Mouse (Mus musculus): ENCODE results near the gene Casr. TPM values are rescaled to one million over a fixed set of nuclear protein-coding genes. Genes with fewer than 3 reads are reported as not detected.

Casr gene
- polyA plus RNA-seq, 1 experiment from 2014 or later, result 0.16 TPM

DNA sequence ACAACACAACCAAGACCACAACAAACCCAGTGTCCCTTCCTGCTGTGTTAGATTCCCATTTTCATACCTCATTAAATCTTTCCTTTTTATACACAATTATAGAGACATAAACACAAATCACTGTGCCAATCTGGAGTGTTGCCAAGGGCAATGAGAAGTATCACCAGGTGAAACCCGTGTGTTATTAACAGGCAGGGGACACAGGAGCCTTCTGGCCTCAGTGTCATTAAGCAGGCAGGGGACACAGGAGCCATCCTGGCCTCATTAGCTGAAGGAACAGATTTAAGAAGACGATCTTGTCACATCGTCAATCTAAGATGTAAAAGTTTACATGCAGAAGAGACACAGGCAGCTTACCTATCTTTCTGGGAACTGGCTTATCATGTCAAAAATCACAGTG, 33.1 kb downstream of the Casr start:
- no peaks in the 10 kb centered on the region for H3K36me3 ChIP-seq (ENCODE audit: control insufficient read depth, insufficient read depth)
- no peak overlapping the region for H3K9ac ChIP-seq (replicated peaks; ENCODE audit: low read depth, low read length)
- no peak overlapping the region for H3K4me3 ChIP-seq (replicated peaks; ENCODE audit: low read length)
- no peak overlapping the region for H3K27ac ChIP-seq (ENCODE audit: low read length)
- H3K27me3 ChIP-seq (replicated peaks; ENCODE audit: control insufficient read depth, insufficient read depth, low read length), result no peaks in the 10 kb centered on the region
- ATAC-seq, result no peak
- H3K9me3 ChIP-seq (ENCODE audit: control insufficient read depth, low read length), result no peaks in the 10 kb centered on the region
- no peak overlapping the region for H3K4me2 ChIP-seq (ENCODE audit: low read length)
- H3K4me1 ChIP-seq (replicated peaks; ENCODE audit: control insufficient read depth, insufficient read depth, low read length), result no peaks in the 10 kb centered on the region
- 73% methylated on average over 3 of the region's 3 CpGs for WGBS

GRCm38 (mm10) chr16:36526596-36527282, 35.2 kb downstream of the Casr start:
- no peaks in the 10 kb centered on the region for H3K27me3 ChIP-seq (replicated peaks; ENCODE audit: control insufficient read depth, insufficient read depth, low read length)
- H3K4me2 ChIP-seq (ENCODE audit: low read length), result no peak overlapping the region
- H3K36me3 ChIP-seq (ENCODE audit: control insufficient read depth, insufficient read depth), result no peaks in the 10 kb centered on the region
- no peaks in the 10 kb centered on the region for H3K9me3 ChIP-seq (ENCODE audit: control insufficient read depth, low read length)
- 42% methylated on average over 6 of the region's 6 CpGs for WGBS
- ATAC-seq, result no peak
- H3K9ac ChIP-seq (replicated peaks; ENCODE audit: low read depth, low read length), result no peak overlapping the region
- no peak overlapping the region for H3K4me3 ChIP-seq (replicated peaks; ENCODE audit: low read length)
- no peak overlapping the region for H3K27ac ChIP-seq (ENCODE audit: low read length)
- no peaks in the 10 kb centered on the region for H3K4me1 ChIP-seq (replicated peaks; ENCODE audit: control insufficient read depth, insufficient read depth, low read length)

DNA sequence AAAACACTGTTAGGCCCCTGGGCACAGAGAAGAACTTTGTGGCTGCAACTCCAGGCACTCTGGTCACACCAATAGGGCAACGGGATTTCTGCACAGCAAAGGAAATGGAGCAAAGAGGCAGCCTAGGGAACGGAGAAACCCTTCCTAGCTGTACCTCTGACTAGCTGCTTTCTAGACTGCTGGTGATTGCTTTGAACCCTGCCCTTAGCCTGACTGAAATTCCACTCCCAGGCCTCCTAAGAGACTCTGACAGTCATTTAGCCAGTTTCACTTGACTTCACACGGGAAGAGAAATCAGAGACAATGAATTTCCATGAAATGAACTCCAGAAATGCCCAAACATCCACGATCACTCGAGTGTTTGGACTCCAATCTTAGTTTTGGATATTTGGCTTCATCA, 38.8 kb downstream of the Casr start:
- ATAC-seq, result no peak
- no peaks in the 10 kb centered on the region for H3K36me3 ChIP-seq (ENCODE audit: control insufficient read depth, insufficient read depth)
- 71% methylated on average over 5 of the region's 5 CpGs for WGBS
- no peak overlapping the region for H3K4me2 ChIP-seq (ENCODE audit: low read length)
- no peaks in the 10 kb centered on the region for H3K27me3 ChIP-seq (replicated peaks; ENCODE audit: control insufficient read depth, insufficient read depth, low read length)
- H3K27ac ChIP-seq (ENCODE audit: low read length), result no peak overlapping the region
- no peak overlapping the region for H3K9ac ChIP-seq (replicated peaks; ENCODE audit: low read depth, low read length)
- no peaks in the 10 kb centered on the region for H3K4me1 ChIP-seq (replicated peaks; ENCODE audit: control insufficient read depth, insufficient read depth, low read length)
- no peak overlapping the region for H3K4me3 ChIP-seq (replicated peaks; ENCODE audit: low read length)
- H3K9me3 ChIP-seq (ENCODE audit: control insufficient read depth, low read length), result no peaks in the 10 kb centered on the region

DNA sequence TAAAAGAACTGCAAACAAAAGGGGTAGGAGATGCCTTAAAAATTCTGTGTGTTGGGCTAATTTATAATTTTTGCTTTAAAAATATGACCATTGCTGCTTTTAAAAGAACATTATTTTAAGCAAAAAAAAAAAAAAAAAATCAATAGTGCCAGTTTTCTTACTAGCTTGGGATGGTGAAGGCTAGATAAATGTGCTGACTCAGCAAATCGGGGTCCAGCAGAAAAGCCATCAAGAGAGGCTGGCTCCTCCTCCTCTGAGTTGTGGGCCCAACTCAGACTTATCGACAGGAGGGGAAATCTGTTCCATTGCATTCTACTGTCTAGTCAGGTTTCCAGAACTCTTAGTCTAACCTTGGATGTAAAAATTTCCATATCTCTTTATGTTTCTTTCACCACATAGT, 45.6 kb downstream of the Casr start:
- Histone ChIP-seq H3K27me3 (replicated peaks; ENCODE audit: control insufficient read depth, insufficient read depth, low read length) (no peaks in the 10 kb centered on the region), H3K9me3 (ENCODE audit: control insufficient read depth, low read length) (no peaks in the 10 kb centered on the region), H3K9ac (replicated peaks; ENCODE audit: low read depth, low read length) (no peak overlapping the region), H3K4me3 (replicated peaks; ENCODE audit: low read length) (no peak overlapping the region), H3K4me1 (replicated peaks; ENCODE audit: control insufficient read depth, insufficient read depth, low read length) (no peaks in the 10 kb centered on the region), H3K27ac (ENCODE audit: low read length) (no peak overlapping the region), H3K36me3 (ENCODE audit: control insufficient read depth, insufficient read depth) (no peaks in the 10 kb centered on the region), H3K4me2 (ENCODE audit: low read length) (no peak overlapping the region)
- WGBS, result 81% methylated on average over 2 of the region's 2 CpGs
- ATAC-seq, result no peak

DNA sequence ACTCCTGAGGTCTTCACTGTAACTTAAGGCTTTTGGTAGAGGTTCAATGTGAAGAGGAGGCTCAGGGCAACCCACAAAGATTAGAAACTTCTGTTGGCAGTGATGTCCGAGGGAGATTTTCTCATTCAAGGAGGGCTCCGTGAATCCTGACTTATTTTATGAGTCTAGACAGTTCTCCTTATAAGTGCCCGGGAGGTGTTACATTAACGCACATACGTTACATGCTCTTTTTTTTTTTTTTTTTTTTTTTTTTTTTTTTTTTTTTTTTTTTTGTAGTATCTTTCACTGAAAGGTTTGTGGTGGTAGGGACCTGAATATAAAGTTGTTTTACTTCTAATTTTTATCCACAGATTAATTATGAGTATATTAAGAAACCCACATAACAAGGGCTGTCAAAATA, 54.6 kb downstream of the Casr start:
- H3K4me3 ChIP-seq (replicated peaks; ENCODE audit: low read length), result no peak overlapping the region
- no peaks in the 10 kb centered on the region for H3K4me1 ChIP-seq (replicated peaks; ENCODE audit: control insufficient read depth, insufficient read depth, low read length)
- ATAC-seq, result no peak
- H3K36me3 ChIP-seq (ENCODE audit: control insufficient read depth, insufficient read depth), result no peaks in the 10 kb centered on the region
- no peak overlapping the region for H3K4me2 ChIP-seq (ENCODE audit: low read length)
- H3K9ac ChIP-seq (replicated peaks; ENCODE audit: low read depth, low read length), result no peak overlapping the region
- no peaks in the 10 kb centered on the region for H3K9me3 ChIP-seq (ENCODE audit: control insufficient read depth, low read length)
- no peak overlapping the region for H3K27ac ChIP-seq (ENCODE audit: low read length)
- no peaks in the 10 kb centered on the region for H3K27me3 ChIP-seq (replicated peaks; ENCODE audit: control insufficient read depth, insufficient read depth, low read length)
- WGBS, result 93% methylated on average over 5 of the region's 5 CpGs

GRCm38 (mm10) chr16:36506827-36507226, 55.1 kb downstream of the Casr start:
- Histone ChIP-seq H3K36me3 (ENCODE audit: control insufficient read depth, insufficient read depth) (no peaks in the 10 kb centered on the region), H3K9ac (replicated peaks; ENCODE audit: low read depth, low read length) (no peak overlapping the region), H3K9me3 (ENCODE audit: control insufficient read depth, low read length) (no peaks in the 10 kb centered on the region), H3K4me3 (replicated peaks; ENCODE audit: low read length) (no peak overlapping the region), H3K4me1 (replicated peaks; ENCODE audit: control insufficient read depth, insufficient read depth, low read length) (no peaks in the 10 kb centered on the region), H3K4me2 (ENCODE audit: low read length) (no peak overlapping the region), H3K27me3 (replicated peaks; ENCODE audit: control insufficient read depth, insufficient read depth, low read length) (no peaks in the 10 kb centered on the region), H3K27ac (ENCODE audit: low read length) (no peak overlapping the region)
- ATAC-seq, result no peak

DNA sequence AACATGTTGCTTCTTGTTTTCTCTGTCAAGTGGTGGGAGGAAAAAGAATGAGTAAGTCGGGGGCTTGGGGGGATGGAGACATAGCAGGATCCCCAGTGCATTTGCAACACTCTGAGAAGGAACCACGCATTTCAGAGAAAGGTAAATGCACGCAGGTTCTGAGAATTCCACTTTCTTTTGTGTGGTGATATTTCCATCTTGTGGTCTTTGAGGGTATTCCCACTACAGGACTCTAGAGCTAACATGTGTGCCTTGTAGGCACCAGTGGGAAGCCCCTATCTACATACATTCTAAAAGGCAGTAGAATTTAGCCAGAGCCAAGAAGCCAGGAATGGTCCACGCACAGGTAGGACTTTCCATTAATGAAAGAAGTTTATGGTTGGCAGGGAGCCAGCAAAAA, 56.0 kb downstream of the Casr start:
- WGBS, result 63% methylated on average over 4 of the region's 4 CpGs

DNA sequence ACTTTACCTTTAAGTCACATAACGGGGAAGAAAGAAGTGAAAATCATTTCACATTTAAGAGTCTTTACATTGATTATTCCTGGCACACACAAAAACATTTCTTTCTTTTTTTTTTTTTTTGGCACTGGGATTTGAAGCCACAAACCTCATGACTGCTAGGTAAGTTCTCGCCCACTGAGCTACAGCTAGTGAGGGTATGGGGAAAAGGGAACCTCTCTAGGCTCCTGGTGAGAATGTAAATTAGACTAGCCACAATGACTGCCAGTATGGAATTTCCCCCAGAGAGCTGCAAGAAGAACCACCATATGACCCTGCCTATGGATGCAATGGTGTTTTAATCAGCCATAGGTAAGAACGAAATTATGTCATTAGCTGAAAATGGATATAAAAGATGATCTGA, 56.8 kb downstream of the Casr start:
- Histone ChIP-seq H3K27ac (ENCODE audit: low read length) (no peak overlapping the region), H3K9ac (replicated peaks; ENCODE audit: low read depth, low read length) (no peak overlapping the region), H3K9me3 (ENCODE audit: control insufficient read depth, low read length) (no peaks in the 10 kb centered on the region), H3K27me3 (replicated peaks; ENCODE audit: control insufficient read depth, insufficient read depth, low read length) (no peaks in the 10 kb centered on the region), H3K36me3 (ENCODE audit: control insufficient read depth, insufficient read depth) (no peaks in the 10 kb centered on the region), H3K4me2 (ENCODE audit: low read length) (no peak overlapping the region), H3K4me3 (replicated peaks; ENCODE audit: low read length) (no peak overlapping the region), H3K4me1 (replicated peaks; ENCODE audit: control insufficient read depth, insufficient read depth, low read length) (no peaks in the 10 kb centered on the region)
- WGBS, result 78% methylated on average over 3 of the region's 3 CpGs
- ATAC-seq, result no peak

More for the DNA sequence above, 56.0 kb downstream of the Casr start:
- no peak overlapping the region for H3K9ac ChIP-seq (replicated peaks; ENCODE audit: low read depth, low read length)
- H3K9me3 ChIP-seq (ENCODE audit: control insufficient read depth, low read length), result no peaks in the 10 kb centered on the region
- H3K27ac ChIP-seq (ENCODE audit: low read length), result no peak overlapping the region
- no peak overlapping the region for H3K4me2 ChIP-seq (ENCODE audit: low read length)
- no peak for ATAC-seq
- no peak overlapping the region for H3K4me3 ChIP-seq (replicated peaks; ENCODE audit: low read length)
- H3K36me3 ChIP-seq (ENCODE audit: control insufficient read depth, insufficient read depth), result no peaks in the 10 kb centered on the region
- H3K27me3 ChIP-seq (replicated peaks; ENCODE audit: control insufficient read depth, insufficient read depth, low read length), result no peaks in the 10 kb centered on the region
- no peaks in the 10 kb centered on the region for H3K4me1 ChIP-seq (replicated peaks; ENCODE audit: control insufficient read depth, insufficient read depth, low read length)

- WGBS, result 78% methylated on average over 2 of the region's 2 CpGs
- H3K4me3 ChIP-seq (replicated peaks; ENCODE audit: low read length), result no peak overlapping the region
- H3K9ac ChIP-seq (replicated peaks; ENCODE audit: low read depth, low read length), result no peak overlapping the region
- H3K4me2 ChIP-seq (ENCODE audit: low read length), result no peak overlapping the region
- ATAC-seq, result no peak
- no peaks in the 10 kb centered on the region for H3K4me1 ChIP-seq (replicated peaks; ENCODE audit: control insufficient read depth, insufficient read depth, low read length)
- no peaks in the 10 kb centered on the region for H3K27me3 ChIP-seq (replicated peaks; ENCODE audit: control insufficient read depth, insufficient read depth, low read length)
- no peaks in the 10 kb centered on the region for H3K9me3 ChIP-seq (ENCODE audit: control insufficient read depth, low read length)
- H3K36me3 ChIP-seq (ENCODE audit: control insufficient read depth, insufficient read depth), result no peaks in the 10 kb centered on the region
- H3K27ac ChIP-seq (ENCODE audit: low read length), result no peak overlapping the region
These were observed 59.7 kb downstream of the Casr start for GRCm38 (mm10) chr16:36502286-36502685.

- Histone ChIP-seq H3K4me1 (replicated peaks; ENCODE audit: control insufficient read depth, insufficient read depth, low read length) (no peaks in the 10 kb centered on the region), H3K4me3 (replicated peaks; ENCODE audit: low read length) (no peak overlapping the region), H3K4me2 (ENCODE audit: low read length) (no peak overlapping the region), H3K36me3 (ENCODE audit: control insufficient read depth, insufficient read depth) (no peaks in the 10 kb centered on the region), H3K27me3 (replicated peaks; ENCODE audit: control insufficient read depth, insufficient read depth, low read length) (no peaks in the 10 kb centered on the region), H3K9me3 (ENCODE audit: control insufficient read depth, low read length) (no peaks in the 10 kb centered on the region), H3K9ac (replicated peaks; ENCODE audit: low read depth, low read length) (no peak overlapping the region), H3K27ac (ENCODE audit: low read length) (no peak overlapping the region)
- ATAC-seq, result no peak
- WGBS, result 92% methylated on average over 1 of the region's 1 CpGs
These were observed 69.5 kb downstream of the Casr start for GRCm38 (mm10) chr16:36492420-36492819.

All from forebrain, embryonic 16.5 days (tissue).